Mouse (Mus musculus): ENCODE results near the gene Tcte1.

DNA sequence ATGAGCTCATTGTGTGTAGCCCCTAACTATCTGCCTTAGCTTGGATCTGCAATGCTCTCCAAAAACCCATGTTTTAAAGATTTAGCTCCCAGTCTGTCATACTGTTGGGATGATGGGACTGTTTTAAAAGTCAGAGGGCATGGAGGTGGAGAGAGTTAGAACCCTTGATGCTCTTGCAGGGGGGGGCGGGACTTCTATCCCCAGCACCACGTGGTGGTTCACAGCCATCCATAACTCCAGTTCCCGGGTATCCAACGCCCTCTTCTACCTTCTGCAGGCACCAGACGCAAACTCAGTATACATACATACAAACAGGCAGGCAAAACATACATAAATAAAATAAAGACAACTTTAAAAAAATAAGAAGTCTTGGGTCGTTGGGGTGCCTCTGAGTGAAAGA, 49.6 kb upstream of the Tcte1 start:
- TF ChIP-seq CTCF (IDR thresholded peaks at IDR 0.05; ENCODE audit: extremely low read depth, insufficient read depth, insufficient read length, insufficient replicate concordance) (no peak), POLR2A (IDR thresholded peaks at IDR 0.05; ENCODE audit: low read depth, low read length) (no peak)

Data from spleen, adult 2 months (tissue).